Mouse (Mus musculus) C2C12 (cell line): Measurements from ENCODE around the gene Trub2. TPM values are rescaled to one million over a fixed set of nuclear protein-coding genes. Genes with fewer than 3 reads are reported as not detected.

ENCODE experiments used
- H3K27me3 ChIP-seq: one replicate; pipeline ENCODE4 v1.6.1; 2011; ENCODE audit not compliant: control insufficient read depth, insufficient read depth, insufficient read length
- H3K36me3 ChIP-seq: one replicate; pipeline ENCODE4 v1.6.1; 2011; ENCODE audit not compliant: control insufficient read depth, insufficient read depth
- H3K4me3 ChIP-seq: one replicate; pipeline ENCODE4 v1.5.1; 2011; ENCODE audit warnings: mild to moderate bottlenecking, control low read depth; ENCODE audit not compliant: poor library complexity, insufficient read depth, severe bottlenecking
- H3K79me2 ChIP-seq: one replicate; pipeline ENCODE4 v1.6.1; 2011; ENCODE audit not compliant: control insufficient read depth, insufficient read depth
- H3K79me3 ChIP-seq: one replicate; pipeline ENCODE4 v1.6.1; 2011; ENCODE audit warnings: low read depth, control low read depth
- H3ac ChIP-seq: one replicate; pipeline ENCODE3; 2011; ENCODE audit warnings: low read depth; ENCODE audit not compliant: control insufficient read depth, insufficient read length
- CEBPB ChIP-seq: IDR thresholded peaks from one replicate; pipeline ENCODE4 v1.6.1; 2011; ENCODE audit warnings: low read depth, mild to moderate bottlenecking, control low read depth, moderate library complexity
- CTCF ChIP-seq: IDR thresholded peaks from one replicate; pipeline ENCODE4 v1.5.1; 2011; ENCODE audit not compliant: control insufficient read depth, insufficient read depth, insufficient read length
- FOSL1 ChIP-seq: IDR thresholded peaks from one replicate; pipeline ENCODE4 v1.8.0; 2011; ENCODE audit warnings: mild to moderate bottlenecking, low read length; ENCODE audit not compliant: poor library complexity, insufficient read depth, severe bottlenecking
- MAX ChIP-seq: IDR thresholded peaks from one replicate; pipeline ENCODE4 v1.6.1; 2011; ENCODE audit warnings: mild to moderate bottlenecking, control low read depth
- MYOD1 ChIP-seq: IDR thresholded peaks from one replicate; pipeline ENCODE4 v1.6.1; 2011; ENCODE audit warnings: low read depth; ENCODE audit not compliant: control insufficient read depth, insufficient read length
- MYOG ChIP-seq: IDR thresholded peaks from one replicate; pipeline ENCODE4 v1.6.1; 2011; ENCODE audit not compliant: control insufficient read depth, insufficient read length; ENCODE audit errors: extremely low read depth
- USF1 ChIP-seq: IDR thresholded peaks from one replicate; pipeline ENCODE4 v1.6.1; 2011; ENCODE audit warnings: low read depth, mild to moderate bottlenecking, control low read depth, moderate library complexity
- polyA plus RNA-seq: library from polyadenylated mRNA; unstranded; fragments of >200 nt; fragmentation: generic; extraction: Trizol; gene quantifications from one replicate; pipeline ENCODE4 v1.2.1, GENCODE M21; 2012; ENCODE audit warnings: missing spikeins

Gene Trub2
- polyA plus RNA-seq, 1 experiment, result 55.0 TPM

GRCm38 (mm10) chr2:29729500-29729899, 58.8 kb downstream of the Trub2 start:
- Histone ChIP-seq H3K36me3 (peaks cover 71% of the 10 kb centered on the region), H3ac (no peak overlapping the region), H3K27me3 (no peaks in the 10 kb centered on the region), H3K79me2 (no peaks in the 10 kb centered on the region), H3K4me3 (no peak overlapping the region), H3K79me3 (no peaks in the 10 kb centered on the region)
- TF ChIP-seq FOSL1, result no peak
- TF ChIP-seq MYOD1, result no peak
- TF ChIP-seq USF1, result no peak
- TF ChIP-seq MAX, result no peak
- no peak for TF ChIP-seq CTCF

DNA sequence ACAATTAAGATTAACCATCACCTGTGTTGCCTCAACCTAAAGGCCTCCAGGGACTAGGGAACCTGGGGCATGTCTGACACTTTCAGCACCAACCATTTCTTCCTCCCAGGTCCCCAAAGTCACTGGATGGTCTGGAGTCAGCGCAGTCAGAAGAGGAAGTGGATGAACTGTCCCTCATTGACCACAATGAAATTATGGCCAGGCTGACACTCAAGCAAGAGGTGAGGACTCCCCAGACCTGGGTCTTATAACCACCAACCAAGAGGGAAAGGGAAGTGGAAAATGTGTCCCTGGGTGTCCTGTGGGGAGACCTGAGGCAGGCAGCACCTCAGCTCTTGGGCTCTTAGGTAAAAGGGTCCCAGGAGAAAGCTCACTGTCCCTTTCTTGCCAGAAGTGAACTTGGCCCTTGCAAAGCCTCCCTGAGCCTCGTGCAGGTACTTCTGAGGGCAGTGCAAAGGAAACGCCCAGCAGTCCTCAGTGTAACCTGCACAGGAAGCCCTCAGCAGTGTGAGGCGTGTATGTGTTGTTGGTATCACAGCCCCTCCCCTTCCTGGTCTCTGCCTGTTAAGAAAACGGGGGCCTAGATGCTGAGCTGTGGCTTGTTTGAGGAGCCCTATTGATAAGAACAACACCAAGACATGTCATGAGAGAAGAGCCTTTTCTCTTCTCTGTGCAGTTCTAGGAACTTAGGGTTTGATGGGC, 63.5 kb downstream of the Trub2 start:
- peaks cover 62% of the 10 kb centered on the region for H3K36me3 ChIP-seq

GRCm38 (mm10) chr2:29723132-29723531, 65.2 kb downstream of the Trub2 start:
- Histone ChIP-seq H3K36me3 (peaks cover 66% of the 10 kb centered on the region), H3K79me3 (no peaks in the 10 kb centered on the region)
- no peak for TF ChIP-seq MYOD1
- TF ChIP-seq USF1, result no peak
- TF ChIP-seq MYOG, result no peak
- no peak for TF ChIP-seq CTCF
- no peak for TF ChIP-seq MAX
- no peak for TF ChIP-seq CEBPB

More for the DNA sequence above, 63.5 kb downstream of the Trub2 start:
- TF ChIP-seq FOSL1 (no peak), MAX (no peak), CTCF (no peak), CEBPB (no peak), MYOG (no peak), USF1 (no peak), MYOD1 (no peak)
- H3K79me2 ChIP-seq, result no peaks in the 10 kb centered on the region
- no peaks in the 10 kb centered on the region for H3K79me3 ChIP-seq
- no peak overlapping the region for H3K4me3 ChIP-seq
- no peak overlapping the region for H3ac ChIP-seq
- H3K27me3 ChIP-seq, result no peaks in the 10 kb centered on the region

GRCm38 (mm10) chr2:29718581-29718980, 69.7 kb downstream of the Trub2 start:
- Histone ChIP-seq H3K4me3 (no peak overlapping the region), H3ac (no peak overlapping the region), H3K36me3 (peaks cover 47% of the 10 kb centered on the region), H3K79me2 (no peaks in the 10 kb centered on the region), H3K27me3 (no peaks in the 10 kb centered on the region), H3K79me3 (no peaks in the 10 kb centered on the region)
- TF ChIP-seq MYOD1, result no peak
- no peak for TF ChIP-seq FOSL1
- no peak for TF ChIP-seq MYOG
- TF ChIP-seq USF1, result no peak
- TF ChIP-seq CEBPB, result no peak
- no peak for TF ChIP-seq MAX
- no peak for TF ChIP-seq CTCF

More at GRCm38 (mm10) chr2:29723132-29723531, 65.2 kb downstream of the Trub2 start:
- Histone ChIP-seq H3K4me3 (no peak overlapping the region), H3ac (no peak overlapping the region), H3K79me2 (no peaks in the 10 kb centered on the region), H3K27me3 (no peaks in the 10 kb centered on the region)

DNA sequence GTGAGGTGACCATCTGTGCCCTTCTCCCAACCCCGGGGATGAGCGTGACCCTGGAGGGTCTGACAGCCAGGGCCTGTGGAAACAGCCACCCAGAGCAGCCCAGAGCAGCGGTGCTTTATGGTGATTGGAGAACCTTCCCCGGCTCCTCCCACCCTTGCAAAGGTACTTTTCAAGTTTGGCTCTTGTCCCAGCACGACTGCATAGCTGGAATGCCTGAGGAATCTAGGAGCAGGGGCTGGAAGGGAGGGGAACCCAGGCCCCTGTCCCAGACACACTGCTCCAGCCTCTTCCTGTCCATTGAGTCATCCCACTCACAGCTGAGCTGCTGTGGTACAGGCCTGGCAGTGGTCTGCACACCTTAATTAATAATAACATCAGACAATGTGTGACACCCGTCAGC, 71.6 kb downstream of the Trub2 start:
- TF ChIP-seq MYOD1, result peak; percentile 32
- no peak for TF ChIP-seq USF1
- TF ChIP-seq FOSL1, result no peak
- peak; percentile 26 for TF ChIP-seq CEBPB
- TF ChIP-seq CTCF, result no peak
- TF ChIP-seq MAX, result peak; percentile 23
- no peak for TF ChIP-seq MYOG
- H3K27me3 ChIP-seq, result no peaks in the 10 kb centered on the region
- no peaks in the 10 kb centered on the region for H3K79me2 ChIP-seq
- H3K36me3 ChIP-seq, result peaks cover 32% of the 10 kb centered on the region
- no peak overlapping the region for H3ac ChIP-seq
- no peaks in the 10 kb centered on the region for H3K79me3 ChIP-seq
- H3K4me3 ChIP-seq, result no peak overlapping the region

DNA sequence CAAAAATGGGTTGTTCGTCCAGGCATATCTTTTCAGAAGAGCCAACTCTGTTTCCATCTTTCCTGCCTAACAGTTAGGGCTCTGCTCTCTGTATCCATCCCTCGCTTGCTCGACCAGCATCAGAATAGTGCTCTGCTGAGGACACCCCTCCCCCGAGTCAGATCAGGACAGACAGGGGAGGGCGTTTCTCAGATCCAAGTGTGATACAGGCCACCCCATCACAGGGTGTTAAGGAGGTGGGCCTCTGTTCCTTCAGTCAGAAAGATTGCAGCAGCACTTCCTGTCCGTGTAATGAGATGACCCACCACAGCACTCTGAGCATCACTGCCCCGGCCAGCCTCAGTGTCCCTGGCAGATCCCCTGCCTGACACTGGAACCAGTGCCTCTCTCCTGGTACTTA, 72.2 kb downstream of the Trub2 start:
- no peak overlapping the region for H3K4me3 ChIP-seq
- H3ac ChIP-seq, result no peak overlapping the region
- H3K27me3 ChIP-seq, result no peaks in the 10 kb centered on the region
- peaks cover 32% of the 10 kb centered on the region for H3K36me3 ChIP-seq
- H3K79me3 ChIP-seq, result no peaks in the 10 kb centered on the region
- no peaks in the 10 kb centered on the region for H3K79me2 ChIP-seq
- TF ChIP-seq MAX, result no peak
